Mouse (Mus musculus) layer of hippocampus, adult 9-10 months (tissue): ENCODE data around the gene Gm10722.
A peak's percentile ranks its signal among the peaks of the same experiment; 100 is the strongest.
"Not testable (repeated sequence)": the region's sequence is repeated elsewhere in the genome, so short reads cannot be mapped to it uniquely, and the experiment has no call there.

Source experiments
- DNase-seq: peaks from one replicate; pipeline ENCODE4 v3.0.0; 2022; ENCODE audit warnings: low spot score

Gene Gm10722

DNA sequence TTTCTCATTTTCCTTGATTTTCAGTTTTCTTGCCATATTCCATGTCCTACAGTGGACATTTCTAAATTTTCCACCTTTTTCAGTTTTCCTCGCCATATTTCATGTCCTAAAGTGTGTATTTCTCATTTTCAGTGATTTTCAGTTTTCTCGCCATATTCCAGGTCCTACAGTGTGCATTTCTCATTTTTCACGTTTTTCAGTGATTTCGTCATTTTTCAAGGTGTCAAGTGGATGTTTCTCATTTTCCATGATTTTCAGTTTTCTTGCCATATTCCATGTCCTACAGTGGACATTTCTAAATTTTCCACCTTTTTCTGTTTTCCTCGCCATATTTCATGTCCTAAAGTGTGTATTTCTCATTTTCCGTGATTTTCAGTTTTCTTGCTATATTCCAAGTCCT lies 24.9 kb downstream of the Gm10722 start:
- DNase-seq = peak; percentile 65

DNA sequence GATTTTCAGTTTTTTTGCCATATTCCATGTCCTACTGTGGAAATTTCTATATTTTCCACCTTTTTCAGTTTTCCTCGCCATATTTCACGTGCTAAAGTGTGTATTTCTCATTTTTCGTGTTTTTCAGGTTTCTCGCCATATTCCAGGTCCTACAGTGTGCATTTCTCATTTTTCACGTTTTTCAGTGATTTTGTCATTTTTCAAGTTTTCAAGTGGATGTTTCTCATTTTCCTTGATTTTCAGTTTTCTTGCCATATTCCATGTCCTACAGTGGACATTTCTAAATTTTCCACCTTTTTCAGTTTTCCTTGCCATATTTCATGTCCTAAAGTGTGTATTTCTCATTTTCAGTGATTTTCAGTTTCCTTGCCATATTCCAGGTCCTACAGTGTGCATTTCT lies 25.4 kb downstream of the Gm10722 start:
- not testable (repeated sequence) for DNase-seq

DNA sequence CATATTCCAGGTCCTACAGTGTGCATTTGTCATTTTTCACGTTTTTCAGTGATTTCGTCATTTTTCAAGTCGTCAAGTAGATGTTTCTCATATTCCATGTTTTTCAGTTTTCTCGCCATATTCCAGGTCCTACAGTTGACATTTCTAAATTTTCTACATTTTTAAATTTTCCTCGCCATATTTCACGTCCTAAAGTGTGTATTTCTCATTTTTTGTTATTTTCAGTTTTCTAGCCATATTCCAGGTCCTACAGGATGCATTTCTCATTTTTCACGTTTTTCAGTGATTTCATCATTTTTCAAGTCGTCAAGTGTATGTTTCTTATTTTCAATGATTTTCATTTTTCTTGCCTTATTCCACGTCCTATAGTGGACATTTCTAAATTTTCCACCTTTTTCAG lies 26.0 kb downstream of the Gm10722 start:
- DNase-seq = not testable (repeated sequence)

DNA sequence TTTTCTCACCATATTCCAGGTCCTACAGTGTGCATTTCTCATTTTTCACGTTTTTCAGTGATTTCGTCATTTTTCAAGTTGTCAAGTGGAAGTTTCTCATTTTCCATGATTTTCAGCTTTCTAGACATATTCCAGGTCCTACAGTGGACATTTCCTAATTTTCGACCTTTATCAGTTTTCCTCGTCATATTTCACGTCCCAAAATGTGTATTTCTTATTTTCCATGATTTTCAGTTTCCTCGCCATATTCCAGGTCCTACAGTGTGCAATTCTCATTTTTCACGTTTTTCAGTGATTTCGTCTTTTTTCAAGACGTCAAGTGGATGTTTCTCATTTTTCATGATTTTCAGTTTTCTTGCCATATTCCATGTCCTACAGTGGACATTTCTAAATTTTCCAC lies 26.5 kb downstream of the Gm10722 start:
- not testable (repeated sequence) for DNase-seq

DNA sequence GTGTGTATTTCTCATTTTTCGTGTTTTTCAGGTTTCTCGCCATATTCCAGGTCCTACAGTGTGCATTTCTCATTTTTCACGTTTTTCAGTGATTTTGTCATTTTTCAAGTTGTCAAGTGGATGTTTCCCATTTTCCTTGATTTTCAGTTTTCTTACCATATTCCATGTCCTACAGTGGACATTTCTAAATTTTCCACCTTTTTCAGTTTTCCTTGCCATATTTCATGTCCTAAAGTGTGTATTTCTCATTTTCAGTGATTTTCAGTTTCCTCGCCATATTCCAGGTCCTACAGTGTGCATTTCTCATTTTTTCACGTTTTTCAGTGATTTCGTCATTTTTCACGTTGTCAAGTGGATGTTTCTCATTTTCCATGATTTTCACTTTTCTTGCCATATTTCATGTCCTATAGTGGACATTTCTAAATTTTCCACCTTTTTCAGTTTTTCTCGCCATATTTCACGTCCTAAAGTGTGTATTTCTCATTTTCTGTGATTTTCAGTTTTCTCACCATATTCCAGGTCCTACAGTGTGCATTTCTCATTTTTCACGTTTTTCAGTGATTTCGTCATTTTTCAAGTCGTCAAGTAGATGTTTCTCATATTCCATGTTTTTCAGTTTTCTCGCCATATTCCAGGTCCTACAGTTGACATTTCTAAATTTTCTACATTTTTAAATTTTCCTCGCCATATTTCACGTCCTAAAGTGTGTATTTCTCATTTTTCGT lies 28.7 kb downstream of the Gm10722 start:
- peak; percentile 26 for DNase-seq

DNA sequence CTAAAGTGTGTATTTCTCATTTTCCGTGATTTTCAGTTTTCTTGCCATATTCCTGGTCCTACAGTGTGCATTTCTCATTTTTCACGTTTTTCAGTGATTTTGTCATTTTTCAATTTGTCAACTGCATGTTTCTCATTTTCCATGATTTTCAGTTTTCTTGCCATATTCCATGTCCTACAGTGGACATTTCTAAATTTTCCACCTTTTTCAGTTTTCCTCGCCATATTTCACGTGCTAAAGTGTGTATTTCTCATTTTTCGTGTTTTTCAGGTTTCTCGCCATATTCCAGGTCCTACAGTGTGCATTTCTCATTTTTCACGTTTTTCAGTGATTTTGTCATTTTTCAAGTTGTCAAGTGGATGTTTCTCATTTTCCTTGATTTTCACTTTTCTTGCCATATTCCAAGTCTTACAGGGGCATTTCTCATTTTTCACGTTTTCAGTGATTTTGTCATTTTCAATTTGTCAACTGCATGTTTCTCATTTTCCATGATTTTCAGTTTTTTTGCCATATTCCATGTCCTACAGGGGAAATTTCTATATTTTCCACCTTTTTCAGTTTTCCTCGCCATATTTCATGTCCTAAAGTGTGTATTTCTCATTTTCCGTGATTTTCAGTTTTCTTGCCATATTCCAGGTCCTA lies 30.1 kb downstream of the Gm10722 start:
- DNase-seq = not testable (repeated sequence)

DNA sequence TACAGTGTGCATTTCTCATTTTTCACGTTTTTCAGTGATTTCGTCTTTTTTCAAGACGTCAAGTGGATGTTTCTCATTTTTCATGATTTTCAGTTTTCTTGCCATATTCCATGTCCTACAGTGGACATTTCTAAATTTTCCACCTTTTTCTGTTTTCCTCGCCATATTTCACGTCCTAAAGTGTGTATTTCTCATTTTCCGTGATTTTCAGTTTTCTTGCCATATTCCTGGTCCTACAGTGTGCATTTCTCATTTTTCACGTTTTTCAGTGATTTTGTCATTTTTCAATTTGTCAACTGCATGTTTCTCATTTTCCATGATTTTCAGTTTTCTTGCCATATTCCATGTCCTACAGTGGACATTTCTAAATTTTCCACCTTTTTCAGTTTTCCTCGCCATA lies 33.6 kb downstream of the Gm10722 start, which contains the start of gene Gm17535:
Gene Gm17535 (plus strand): TSS at position 301 of the 400 bp plus-strand sequence.
- not testable (repeated sequence) for DNase-seq

DNA sequence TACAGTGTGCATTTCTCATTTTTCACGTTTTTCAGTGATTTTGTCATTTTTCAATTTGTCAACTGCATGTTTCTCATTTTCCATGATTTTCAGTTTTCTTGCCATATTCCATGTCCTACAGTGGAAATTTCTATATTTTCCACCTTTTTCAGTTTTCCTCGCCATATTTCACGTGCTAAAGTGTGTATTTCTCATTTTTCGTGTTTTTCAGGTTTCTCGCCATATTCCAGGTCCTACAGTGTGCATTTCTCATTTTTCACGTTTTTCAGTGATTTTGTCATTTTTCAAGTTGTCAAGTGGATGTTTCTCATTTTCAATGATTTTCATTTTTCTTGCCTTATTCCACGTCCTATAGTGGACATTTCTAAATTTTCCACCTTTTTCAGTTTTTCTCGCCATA lies 35.9 kb downstream of the Gm10722 start, which contains the start of gene Gm10715:
Gene Gm10715 (plus strand): TSS at position 301 of the 400 bp plus-strand sequence.
- DNase-seq = not testable (repeated sequence)

DNA sequence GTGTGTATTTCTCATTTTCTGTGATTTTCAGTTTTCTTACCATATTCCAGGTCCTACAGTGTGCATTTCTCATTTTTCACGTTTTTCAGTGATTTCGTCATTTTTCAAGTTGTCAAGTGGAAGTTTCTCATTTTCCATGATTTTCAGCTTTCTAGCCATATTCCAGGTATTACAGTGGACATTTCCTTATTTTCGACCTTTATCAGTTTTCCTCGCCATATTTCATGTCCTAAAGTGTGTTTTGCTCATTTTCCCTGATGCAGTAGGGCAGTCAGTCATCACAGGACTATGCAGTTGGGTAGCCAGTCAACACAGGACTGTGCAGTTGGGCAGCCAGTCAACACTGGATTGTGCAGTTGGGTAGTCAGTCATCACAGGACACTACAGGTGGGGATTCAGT lies 37.4 kb downstream of the Gm10722 start:
- DNase-seq = not testable (repeated sequence)
